Mouse (Mus musculus) neural tube, embryonic 14.5 days (tissue): ENCODE results near the gene Syce1. TPM values are rescaled to one million over a fixed set of nuclear protein-coding genes. Genes with fewer than 3 reads are reported as not detected.

Source experiments
- ATAC-seq: fragments of 200-750 bp; cut with Nextera tagmentation; 2 replicates; pipeline ENCODE4 v1.8.0; 2017; ENCODE audit warnings: low read depth, mild to moderate bottlenecking, moderate TSS enrichment, moderate library complexity
- H3K27ac ChIP-seq: fragments of 300-500 bp; sonication (generic); 2 replicates; pipeline ENCODE4 v1.5.1; 2014; ENCODE audit warnings: low read depth, mild to moderate bottlenecking, control low read depth, low read length, moderate library complexity, mixed read lengths
- H3K27me3 ChIP-seq: fragments of 300-500 bp; sonication (generic); 2 replicates; pipeline ENCODE4 v1.6.1; 2014; ENCODE audit warnings: low read length; ENCODE audit not compliant: control insufficient read depth, insufficient read depth
- H3K36me3 ChIP-seq: fragments of 300-500 bp; sonication (generic); 2 replicates; pipeline ENCODE4 v1.6.1; 2014; ENCODE audit warnings: low read length, mixed read lengths; ENCODE audit not compliant: control insufficient read depth, insufficient read depth
- H3K4me1 ChIP-seq: fragments of 300-500 bp; sonication (generic); 2 replicates; pipeline ENCODE4 v1.6.1; 2014; ENCODE audit warnings: low read length; ENCODE audit not compliant: control insufficient read depth, insufficient read depth
- H3K4me2 ChIP-seq: fragments of 300-500 bp; sonication (generic); 2 replicates; pipeline ENCODE4 v1.6.1; 2014; ENCODE audit warnings: mild to moderate bottlenecking, low read depth, low read length, control low read depth
- H3K4me3 ChIP-seq: fragments of 300-500 bp; sonication (generic); 2 replicates; pipeline ENCODE4 v1.5.1; 2014; ENCODE audit warnings: low read depth, low read length, control low read depth, mixed read lengths
- H3K9ac ChIP-seq: fragments of 300-500 bp; sonication (generic); replicated peaks from 2 replicates; pipeline ENCODE4 v1.6.1; 2014; ENCODE audit warnings: low read depth, mild to moderate bottlenecking, control low read depth, low read length, mixed read lengths
- H3K9me3 ChIP-seq: fragments of 300-500 bp; sonication (generic); 2 replicates; pipeline ENCODE4 v1.6.1; 2016; ENCODE audit warnings: low read length; ENCODE audit not compliant: control insufficient read depth
- WGBS: fragments of 180-500 bp; shearing (Covaris S2); extraction: QIAGEN DNeasy Blood & Tissue Kit; methylation state at CpG from one replicate; pipeline ENCODE4 v1.1.7; 2014; 5-methylcytosine and 5-hydroxymethylcytosine counted together
- polyA plus RNA-seq: library from polyadenylated mRNA; unstranded; fragments of >200 nt; fragmentation: Nextera tagmentation; extraction: Ambion mirVana; gene quantifications from 2 replicates; pipeline ENCODE4 v1.2.1, GENCODE M21; 2014

Gene Syce1
- polyA plus RNA-seq = 0.97 TPM in 1 of 2 replicates, not detected in the other

- H3K36me3 ChIP-seq = no peaks in the 10 kb centered on the region
- H3K9ac ChIP-seq = no peak within 1 kb of the TSS
- H3K4me3 ChIP-seq = no peak within 1 kb of the TSS
- no peaks in the 10 kb centered on the region for H3K9me3 ChIP-seq
- H3K4me2 ChIP-seq = no peak within 1 kb of the TSS
- no peaks in the 10 kb centered on the region for H3K4me1 ChIP-seq
- WGBS = 83% methylated on average over 33 of the region's 33 CpGs
- H3K27me3 ChIP-seq = no peaks in the 10 kb centered on the region
- H3K27ac ChIP-seq = no peak within 1 kb of the TSS
- no peak for ATAC-seq
These were observed at the start of gene Syce1 for GRCm38 (mm10) chr7:140787406-140788052. Syce1 (minus strand) TSS chr7:140787852.

- no peak overlapping the region for H3K4me3 ChIP-seq
- no peaks in the 10 kb centered on the region for H3K27me3 ChIP-seq
- H3K27ac ChIP-seq = no peak overlapping the region
- H3K9me3 ChIP-seq = no peaks in the 10 kb centered on the region
- no peaks in the 10 kb centered on the region for H3K36me3 ChIP-seq
- WGBS = 89% methylated on average over 9 of the region's 9 CpGs
- no peaks in the 10 kb centered on the region for H3K4me1 ChIP-seq
- no peak for ATAC-seq
- no peak overlapping the region for H3K4me2 ChIP-seq
- no peak overlapping the region for H3K9ac ChIP-seq
These were observed 48.8 kb upstream of the Syce1 start for GRCm38 (mm10) chr7:140836243-140837115.

GRCm38 (mm10) chr7:140835758-140836087 lies 48.1 kb upstream of the Syce1 start:
- no peaks in the 10 kb centered on the region for H3K9me3 ChIP-seq
- no peak overlapping the region for H3K9ac ChIP-seq
- WGBS = 77% methylated on average over 2 of the region's 2 CpGs
- no peaks in the 10 kb centered on the region for H3K36me3 ChIP-seq
- no peak overlapping the region for H3K4me2 ChIP-seq
- H3K27ac ChIP-seq = no peak overlapping the region
- H3K4me3 ChIP-seq = no peak overlapping the region
- H3K4me1 ChIP-seq = no peaks in the 10 kb centered on the region
- H3K27me3 ChIP-seq = no peaks in the 10 kb centered on the region
- no peak for ATAC-seq

- Histone ChIP-seq H3K4me1 (no peaks in the 10 kb centered on the region), H3K9ac (no peak within 1 kb of the TSS), H3K9me3 (no peaks in the 10 kb centered on the region), H3K27me3 (no peaks in the 10 kb centered on the region), H3K4me3 (no peak within 1 kb of the TSS), H3K36me3 (no peaks in the 10 kb centered on the region), H3K4me2 (no peak within 1 kb of the TSS), H3K27ac (no peak within 1 kb of the TSS)
- no peak for ATAC-seq
- WGBS = 49% methylated on average over 20 of the region's 20 CpGs
These were observed 47.5 kb upstream of the Syce1 start, which contains the start of gene Urah for GRCm38 (mm10) chr7:140834968-140835757. Urah (plus strand) TSS chr7:140835018.

GRCm38 (mm10) chr7:140833341-140833740 lies 45.7 kb upstream of the Syce1 start:
- Histone ChIP-seq H3K27ac (no peak overlapping the region), H3K9ac (no peak overlapping the region), H3K27me3 (no peaks in the 10 kb centered on the region), H3K4me1 (no peaks in the 10 kb centered on the region), H3K36me3 (no peaks in the 10 kb centered on the region), H3K4me2 (no peak overlapping the region), H3K9me3 (no peaks in the 10 kb centered on the region), H3K4me3 (no peak overlapping the region)
- no peak for ATAC-seq
- WGBS = 91% methylated on average over 4 of the region's 4 CpGs

GRCm38 (mm10) chr7:140831447-140831846 lies 43.8 kb upstream of the Syce1 start:
- H3K27ac ChIP-seq = no peak overlapping the region
- no peaks in the 10 kb centered on the region for H3K9me3 ChIP-seq
- no peaks in the 10 kb centered on the region for H3K27me3 ChIP-seq
- 78% methylated on average over 6 of the region's 6 CpGs for WGBS
- H3K4me1 ChIP-seq = no peaks in the 10 kb centered on the region
- ATAC-seq = no peak
- H3K4me2 ChIP-seq = no peak overlapping the region
- no peak overlapping the region for H3K4me3 ChIP-seq
- H3K9ac ChIP-seq = no peak overlapping the region
- no peaks in the 10 kb centered on the region for H3K36me3 ChIP-seq

GRCm38 (mm10) chr7:140828171-140828881 lies 40.7 kb upstream of the Syce1 start:
- H3K4me1 ChIP-seq = no peaks in the 10 kb centered on the region
- H3K27ac ChIP-seq = no peak overlapping the region
- no peaks in the 10 kb centered on the region for H3K27me3 ChIP-seq
- no peaks in the 10 kb centered on the region for H3K36me3 ChIP-seq
- no peak overlapping the region for H3K4me2 ChIP-seq
- no peak; the same call in 1 of the 2 replicates for ATAC-seq
- H3K9me3 ChIP-seq = no peaks in the 10 kb centered on the region
- WGBS = 50% methylated on average over 8 of the region's 8 CpGs
- no peak overlapping the region for H3K4me3 ChIP-seq
- no peak overlapping the region for H3K9ac ChIP-seq

- Histone ChIP-seq H3K27ac (no peak overlapping the region), H3K36me3 (no peaks in the 10 kb centered on the region), H3K4me3 (no peak overlapping the region), H3K4me2 (no peak overlapping the region), H3K4me1 (0 out of 2 replicates have a peak, but pooled peaks cover 6% of the 10 kb centered on the region), H3K9me3 (no peaks in the 10 kb centered on the region), H3K9ac (no peak overlapping the region), H3K27me3 (no peaks in the 10 kb centered on the region)
- WGBS = 96% methylated on average over 4 of the region's 4 CpGs
- ATAC-seq = no peak
These were observed 35.1 kb upstream of the Syce1 start for GRCm38 (mm10) chr7:140822731-140823130.
